Mouse (Mus musculus) stomach, embryonic 14.5 days (tissue): ENCODE results near the gene Gm9112. TPM values are rescaled to one million over a fixed set of nuclear protein-coding genes. Genes with fewer than 3 reads are reported as not detected.

Experiments
- polyA plus RNA-seq: library from polyadenylated mRNA; unstranded; fragments of >200 nt; fragmentation: Nextera tagmentation; extraction: Ambion mirVana; gene quantifications from 2 replicates; pipeline ENCODE4 v1.2.1, GENCODE M21; 2014

The Gm9112 gene
- polyA plus RNA-seq, 1 experiment from 2014 or later = not detected

Other genes starting within 250 kb of the Gm9112 start
- gene Hdac8, start 202.3 kb downstream of the Gm9112 start, polyA plus RNA-seq = 2.4 and 4.8 TPM in 2 replicates
- 10.9 and 11.5 TPM in 2 replicates for gene Phka1, start 63.4 kb downstream of the Gm9112 start, polyA plus RNA-seq
- not detected in 2 replicates for gene Gm3880, start 20.7 kb downstream of the Gm9112 start, polyA plus RNA-seq
- not detected in 2 replicates for gene Dmrtc1b, start 230 bp upstream of the Gm9112 start, polyA plus RNA-seq
- not detected in 2 replicates for gene Dmrtc1c1, start 95.3 kb upstream of the Gm9112 start, polyA plus RNA-seq
- gene Dmrtc1c2, start 147.0 kb upstream of the Gm9112 start, polyA plus RNA-seq = not detected in 2 replicates
- not detected in 2 replicates for gene 1700031F05Rik, start 160.3 kb upstream of the Gm9112 start, polyA plus RNA-seq
- 1.8 and 2.4 TPM in 2 replicates for gene Dmrtc1a, start 201.1 kb upstream of the Gm9112 start, polyA plus RNA-seq
- gene 1700011M02Rik, start 201.3 kb upstream of the Gm9112 start, polyA plus RNA-seq = not detected in 2 replicates
- not detected in 2 replicates for gene 1700018G05Rik, start 220.7 kb upstream of the Gm9112 start, polyA plus RNA-seq